Mouse (Mus musculus): ENCODE measurements around the gene Fis1. TPM values are rescaled to one million over a fixed set of nuclear protein-coding genes. Genes with fewer than 3 reads are reported as not detected.

Fis1 gene
- 391 and 425 TPM in 2 replicates for polyA plus RNA-seq (2014; fragmentation: Nextera tagmentation; extraction: Ambion mirVana)

DNA sequence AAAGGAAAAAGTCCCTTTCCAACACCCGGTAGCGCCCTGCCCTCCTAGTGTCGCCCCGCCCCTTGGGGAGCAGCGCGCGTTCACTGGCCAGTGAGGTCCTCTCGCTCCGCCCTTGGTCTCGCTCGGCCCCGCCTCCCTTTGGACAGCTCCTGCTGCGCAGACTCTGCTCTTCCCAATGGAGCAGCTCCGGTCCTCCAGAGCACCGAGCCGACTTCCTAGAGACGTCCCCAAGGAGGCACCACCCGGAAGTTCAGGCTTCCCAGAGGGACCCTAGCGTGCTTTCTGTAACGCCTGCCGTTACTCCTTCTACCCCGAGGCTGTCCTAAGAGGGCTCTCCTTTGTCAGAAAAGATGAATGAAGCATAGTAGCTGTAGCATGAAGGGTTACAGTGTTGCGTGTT is at the start of gene Fis1:
TSS of gene Fis1 (plus strand) at position 261 of the 400 bp plus-strand sequence.
- H3K9ac ChIP-seq: peak within 1 kb of the TSS; percentile 81
- peak within 1 kb of the TSS; percentile 73 for H3K4me2 ChIP-seq (replicated peaks)
- peak; percentile 93 for DNase-seq (ENCODE audit: low spot score)
- peaks cover 13% of the 10 kb centered on the region for H3K36me3 ChIP-seq (replicated peaks; ENCODE audit: control insufficient read depth, insufficient read depth)
- peaks cover 25% of the 10 kb centered on the region for H3K4me1 ChIP-seq (replicated peaks; ENCODE audit: control insufficient read depth, insufficient read depth, low read length)
- H3K4me3 ChIP-seq (replicated peaks; ENCODE audit: low read length): peak within 1 kb of the TSS; percentile 62
- H3K9me3 ChIP-seq (ENCODE audit: control insufficient read depth, low read length): no peaks in the 10 kb centered on the region
- WGBS: under 1% methylated on average over 23 of the region's 23 CpGs
- no peaks in the 10 kb centered on the region for H3K27me3 ChIP-seq (ENCODE audit: control insufficient read depth, insufficient read depth, low read length)
- peak; percentile 97 for ATAC-seq (ENCODE audit: low FRiP score)
- H3K27ac ChIP-seq: peak within 1 kb of the TSS; percentile 74

DNA sequence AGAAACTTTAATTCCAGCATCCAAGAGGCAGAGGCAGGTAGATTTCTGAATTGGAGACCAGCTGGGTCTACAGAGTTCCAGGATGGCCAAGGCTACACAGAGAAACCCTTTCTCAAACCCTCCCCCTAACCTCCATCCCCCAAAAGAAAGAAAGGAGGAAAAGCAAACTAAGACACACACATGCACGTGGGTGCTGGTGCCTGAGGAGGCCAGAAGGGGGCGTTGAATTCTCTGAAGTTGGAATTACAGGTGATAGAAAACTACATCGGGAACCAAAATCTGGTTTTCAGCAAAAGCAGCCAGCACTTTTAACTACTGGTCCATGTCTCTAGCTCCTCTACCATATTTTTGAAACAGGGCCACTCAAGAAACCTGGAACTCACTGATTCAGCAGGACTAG is 48.5 kb upstream of the Fis1 start:
- no peak for ATAC-seq (ENCODE audit: low FRiP score)
- H3K27me3 ChIP-seq (ENCODE audit: control insufficient read depth, insufficient read depth, low read length): no peaks in the 10 kb centered on the region
- H3K4me1 ChIP-seq (replicated peaks; ENCODE audit: control insufficient read depth, insufficient read depth, low read length): peaks cover 9% of the 10 kb centered on the region; the same call in 1 of the 2 replicates
- DNase-seq (ENCODE audit: low spot score): no peak
- H3K9ac ChIP-seq: no peak overlapping the region
- no peaks in the 10 kb centered on the region for H3K36me3 ChIP-seq (replicated peaks; ENCODE audit: control insufficient read depth, insufficient read depth)
- WGBS: 49% methylated on average over 3 of the region's 3 CpGs
- no peak overlapping the region for H3K27ac ChIP-seq
- no peak overlapping the region for H3K4me3 ChIP-seq (replicated peaks; ENCODE audit: low read length)
- no peak overlapping the region for H3K4me2 ChIP-seq (replicated peaks)
- H3K9me3 ChIP-seq (ENCODE audit: control insufficient read depth, low read length): no peaks in the 10 kb centered on the region

DNA sequence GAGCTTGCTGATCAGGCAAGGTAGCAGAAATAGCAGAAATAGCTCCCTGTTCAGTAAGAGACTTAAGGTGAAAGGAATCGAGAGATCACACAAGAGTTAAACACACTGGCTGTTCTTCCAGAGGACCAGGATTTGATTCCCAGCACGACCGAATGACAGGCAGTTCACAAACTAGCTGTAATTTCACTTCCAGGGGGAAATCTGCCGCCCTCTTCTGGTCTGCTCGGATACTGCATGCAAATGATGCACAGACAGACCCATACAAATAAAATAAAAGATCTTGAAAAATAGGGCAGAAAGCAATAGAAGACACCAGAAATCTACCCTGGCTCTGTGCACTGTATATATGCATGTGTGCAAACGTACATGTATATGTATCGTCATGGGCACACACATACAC is 47.4 kb upstream of the Fis1 start:
- WGBS: 54% methylated on average over 7 of the region's 7 CpGs
- no peak for DNase-seq (ENCODE audit: low spot score)

DNA sequence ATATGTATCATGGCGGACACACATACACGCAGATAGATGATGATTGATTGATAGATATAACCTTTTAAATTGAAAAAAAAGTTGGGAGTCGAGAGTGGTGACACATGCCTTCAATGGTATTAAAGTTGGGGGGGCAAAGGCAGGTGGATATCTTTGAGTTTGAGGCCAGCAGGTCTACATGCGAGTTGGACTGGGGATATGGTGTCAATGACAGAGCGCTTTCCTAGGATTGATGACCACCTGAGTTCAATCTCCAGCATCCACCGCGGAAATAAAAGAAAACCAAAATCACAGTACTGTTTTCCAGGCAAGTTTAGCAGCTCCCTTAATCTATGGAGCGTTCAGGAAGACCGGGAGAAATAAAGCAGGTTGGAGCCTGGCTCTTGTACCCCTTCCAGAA is 45.5 kb upstream of the Fis1 start:
- peak; percentile 41; the same call in 1 of the 2 replicates for ATAC-seq (ENCODE audit: low FRiP score)
- Histone ChIP-seq H3K4me1 (replicated peaks; ENCODE audit: control insufficient read depth, insufficient read depth, low read length) (peaks cover 9% of the 10 kb centered on the region; the same call in 1 of the 2 replicates), H3K4me2 (replicated peaks) (peak overlapping the region; percentile 52), H3K9me3 (ENCODE audit: control insufficient read depth, low read length) (no peaks in the 10 kb centered on the region), H3K36me3 (replicated peaks; ENCODE audit: control insufficient read depth, insufficient read depth) (peaks cover 21% of the 10 kb centered on the region), H3K27me3 (ENCODE audit: control insufficient read depth, insufficient read depth, low read length) (no peaks in the 10 kb centered on the region), H3K27ac (peak overlapping the region; percentile 51; the same call in 1 of the 2 replicates), H3K4me3 (replicated peaks; ENCODE audit: low read length) (peak overlapping the region; percentile 77), H3K9ac (peak overlapping the region; percentile 81)
- WGBS: 44% methylated on average over 9 of the region's 9 CpGs
- DNase-seq (ENCODE audit: low spot score): no peak

More for the DNA sequence above, 47.4 kb upstream of the Fis1 start:
- ATAC-seq (ENCODE audit: low FRiP score): no peak
- Histone ChIP-seq H3K4me1 (replicated peaks; ENCODE audit: control insufficient read depth, insufficient read depth, low read length) (peaks cover 9% of the 10 kb centered on the region; the same call in 1 of the 2 replicates), H3K36me3 (replicated peaks; ENCODE audit: control insufficient read depth, insufficient read depth) (peaks cover 2% of the 10 kb centered on the region; the same call in 1 of the 2 replicates), H3K27me3 (ENCODE audit: control insufficient read depth, insufficient read depth, low read length) (no peaks in the 10 kb centered on the region), H3K27ac (no peak overlapping the region), H3K9ac (no peak overlapping the region), H3K4me3 (replicated peaks; ENCODE audit: low read length) (no peak overlapping the region), H3K9me3 (ENCODE audit: control insufficient read depth, low read length) (no peaks in the 10 kb centered on the region), H3K4me2 (replicated peaks) (no peak overlapping the region)

DNA sequence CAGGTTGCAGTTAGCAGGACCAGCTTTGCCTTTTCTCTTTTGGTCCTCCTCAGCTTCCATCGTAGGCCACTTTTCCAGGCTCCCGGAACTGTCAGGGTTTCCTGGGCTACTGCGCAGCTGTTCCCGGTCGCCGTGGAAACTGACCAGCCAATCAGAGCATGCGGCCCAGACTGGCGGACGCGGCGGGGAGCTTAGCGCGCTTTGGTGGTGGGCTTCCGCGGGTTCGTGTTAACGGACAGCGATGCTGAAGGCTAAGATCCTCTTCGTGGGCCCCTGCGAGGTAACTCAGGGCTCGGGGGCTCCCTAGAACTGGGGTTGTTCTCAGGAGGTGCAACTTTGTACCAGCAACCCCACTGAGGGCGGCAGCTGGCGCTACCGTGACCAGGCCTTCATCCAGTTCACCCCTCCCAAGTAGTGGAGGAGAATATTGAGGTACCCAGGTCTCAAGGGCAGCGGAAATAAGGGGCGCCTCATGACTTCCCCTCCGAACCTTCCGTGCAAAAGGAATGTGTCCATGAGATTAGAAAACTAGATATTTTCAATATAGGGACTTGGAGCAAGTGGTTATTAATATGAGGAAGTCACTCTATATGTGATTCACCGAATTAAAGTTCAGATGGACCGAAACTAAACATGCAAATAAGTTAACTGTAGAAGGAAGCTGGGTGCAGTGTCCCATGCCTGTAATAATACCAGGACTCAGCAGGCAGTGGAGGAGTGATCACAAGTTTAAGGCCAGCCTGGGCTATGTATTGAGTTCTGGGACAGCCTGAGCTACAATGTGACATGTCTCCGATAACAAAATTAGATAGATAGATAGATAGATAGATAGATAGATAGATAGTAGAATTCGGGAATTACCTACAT is 44.9 kb upstream of the Fis1 start, which contains the start of gene Ift22:
TSS of gene Ift22 (plus strand) at position 160 of the 867 bp plus-strand sequence.
- Histone ChIP-seq H3K36me3 (replicated peaks; ENCODE audit: control insufficient read depth, insufficient read depth) (peaks cover 27% of the 10 kb centered on the region), H3K9ac (peak within 1 kb of the TSS; percentile 81), H3K4me2 (replicated peaks) (peak within 1 kb of the TSS; percentile 52), H3K27me3 (ENCODE audit: control insufficient read depth, insufficient read depth, low read length) (no peaks in the 10 kb centered on the region), H3K4me3 (replicated peaks; ENCODE audit: low read length) (peak within 1 kb of the TSS; percentile 77), H3K27ac (peak within 1 kb of the TSS; percentile 51; the same call in 1 of the 2 replicates), H3K4me1 (replicated peaks; ENCODE audit: control insufficient read depth, insufficient read depth, low read length) (peaks cover 9% of the 10 kb centered on the region; the same call in 1 of the 2 replicates), H3K9me3 (ENCODE audit: control insufficient read depth, low read length) (no peaks in the 10 kb centered on the region)
- WGBS: 9% methylated on average over 32 of the region's 32 CpGs
- DNase-seq (ENCODE audit: low spot score) (peak; percentile 95), ATAC-seq (ENCODE audit: low FRiP score) (peak; percentile 95)

DNA sequence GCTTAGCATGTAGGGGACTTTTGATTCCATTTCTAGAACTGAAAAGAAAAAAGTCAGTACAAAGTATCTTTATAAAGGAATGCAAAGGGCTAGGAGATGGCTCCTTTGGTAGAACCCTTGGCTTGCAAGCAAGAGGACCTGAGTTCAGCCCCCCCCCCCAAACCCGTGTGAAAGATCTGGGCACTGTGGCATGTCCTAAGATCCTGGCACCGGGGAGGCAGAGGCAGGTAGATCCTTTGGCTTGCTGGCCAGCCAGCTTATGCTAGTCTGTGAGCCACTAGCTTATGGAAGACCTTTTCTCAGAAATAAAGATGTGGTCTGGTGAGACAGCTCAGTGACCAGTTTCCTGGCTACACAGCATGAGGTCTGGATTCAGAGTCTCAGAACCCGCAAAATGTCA is 38.9 kb upstream of the Fis1 start:
- no peak for DNase-seq (ENCODE audit: low spot score)
- no peak overlapping the region for H3K4me2 ChIP-seq (replicated peaks)
- no peak overlapping the region for H3K9ac ChIP-seq
- WGBS: 81% methylated on average over 3 of the region's 3 CpGs
- no peaks in the 10 kb centered on the region for H3K27me3 ChIP-seq (ENCODE audit: control insufficient read depth, insufficient read depth, low read length)
- H3K36me3 ChIP-seq (replicated peaks; ENCODE audit: control insufficient read depth, insufficient read depth): peaks cover 37% of the 10 kb centered on the region
- peaks cover under 1% of the 10 kb centered on the region; the same call in 1 of the 2 replicates for H3K4me1 ChIP-seq (replicated peaks; ENCODE audit: control insufficient read depth, insufficient read depth, low read length)
- no peaks in the 10 kb centered on the region for H3K9me3 ChIP-seq (ENCODE audit: control insufficient read depth, low read length)
- H3K27ac ChIP-seq: no peak overlapping the region
- H3K4me3 ChIP-seq (replicated peaks; ENCODE audit: low read length): no peak overlapping the region
- ATAC-seq (ENCODE audit: low FRiP score): no peak

DNA sequence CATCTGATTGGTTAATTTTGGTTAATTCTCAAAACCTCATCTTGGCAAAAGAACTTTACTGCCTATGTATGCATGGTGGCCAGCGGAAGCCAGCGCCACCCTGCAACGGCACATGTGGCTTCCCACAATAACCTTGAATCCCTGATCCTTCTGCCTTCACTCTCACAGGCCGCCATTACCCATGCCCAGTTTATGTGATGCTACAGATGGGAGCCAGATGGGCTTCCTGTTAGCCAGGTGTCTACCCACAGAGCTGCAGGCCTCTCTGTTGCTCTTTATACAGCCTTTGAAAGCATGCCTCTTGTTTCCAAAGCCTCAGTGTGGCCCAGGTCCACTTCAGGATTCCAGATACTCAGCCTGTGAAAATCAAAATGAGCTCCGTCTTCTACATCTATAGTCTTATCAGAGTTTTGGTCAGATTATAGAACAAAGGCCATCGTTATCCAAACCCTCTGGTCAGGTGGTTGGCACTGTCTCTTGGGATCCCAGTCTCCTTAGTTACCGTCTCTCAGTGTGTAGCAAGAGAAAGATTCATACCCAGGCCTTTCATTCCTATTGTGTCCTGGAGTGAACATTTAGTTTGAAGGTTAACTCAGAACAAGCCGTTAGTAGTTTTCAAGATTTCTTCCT is 35.3 kb upstream of the Fis1 start:
- no peaks in the 10 kb centered on the region for H3K27me3 ChIP-seq (ENCODE audit: control insufficient read depth, insufficient read depth, low read length)
- H3K9ac ChIP-seq: no peak overlapping the region
- WGBS: 95% methylated on average over 8 of the region's 8 CpGs
- H3K36me3 ChIP-seq (replicated peaks; ENCODE audit: control insufficient read depth, insufficient read depth): peaks cover 15% of the 10 kb centered on the region
- DNase-seq (ENCODE audit: low spot score): no peak
- no peak overlapping the region for H3K27ac ChIP-seq
- H3K4me1 ChIP-seq (replicated peaks; ENCODE audit: control insufficient read depth, insufficient read depth, low read length): peaks cover 6% of the 10 kb centered on the region; the same call in 1 of the 2 replicates
- no peaks in the 10 kb centered on the region for H3K9me3 ChIP-seq (ENCODE audit: control insufficient read depth, low read length)
- no peak overlapping the region for H3K4me3 ChIP-seq (replicated peaks; ENCODE audit: low read length)
- H3K4me2 ChIP-seq (replicated peaks): no peak overlapping the region
- ATAC-seq (ENCODE audit: low FRiP score): no peak

DNA sequence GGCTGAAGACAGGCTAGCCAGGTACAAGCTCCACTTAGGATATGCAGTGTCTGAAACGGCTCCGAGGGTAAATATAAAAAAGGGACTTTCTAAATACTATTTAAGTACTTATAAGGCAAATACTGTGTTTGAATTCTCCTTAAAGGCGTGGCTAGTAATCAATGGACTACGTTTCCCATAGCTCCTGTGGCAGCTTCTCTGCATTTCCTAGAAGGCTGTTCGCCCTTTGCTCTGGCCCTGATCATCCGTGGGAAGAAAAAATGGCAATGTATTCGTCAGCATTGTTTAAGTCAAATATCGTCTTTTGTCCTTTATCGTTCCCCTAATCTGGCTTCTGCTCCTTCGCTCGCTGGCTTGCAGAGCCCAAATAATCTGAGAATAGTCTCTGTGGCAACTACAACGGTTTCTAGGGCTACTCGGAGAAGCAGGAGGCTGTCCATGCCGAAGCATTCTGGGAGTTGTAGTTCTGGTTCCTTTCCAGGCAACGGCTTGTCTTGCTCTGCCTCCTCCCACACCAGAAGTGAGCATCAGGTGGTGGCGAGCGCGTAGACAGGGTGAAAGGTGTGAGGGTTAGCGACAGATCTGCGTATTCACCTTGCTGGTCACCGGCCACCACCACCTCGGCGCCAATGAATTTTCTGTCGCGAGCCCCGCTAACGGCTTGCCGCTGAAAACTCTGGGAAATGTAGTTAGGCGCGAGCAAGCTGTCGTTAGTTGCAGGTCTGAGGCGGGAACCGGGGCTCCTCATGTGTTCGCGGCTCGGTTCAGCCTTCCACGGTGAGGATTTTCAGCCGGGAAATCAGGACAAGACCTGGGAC is 34.2 kb upstream of the Fis1 start:
- peaks cover 4% of the 10 kb centered on the region for H3K36me3 ChIP-seq (replicated peaks; ENCODE audit: control insufficient read depth, insufficient read depth)
- DNase-seq (ENCODE audit: low spot score) (peak; percentile 86), ATAC-seq (ENCODE audit: low FRiP score) (peak; percentile 92)

More for the DNA sequence above, 34.2 kb upstream of the Fis1 start:
- H3K4me1 ChIP-seq (replicated peaks; ENCODE audit: control insufficient read depth, insufficient read depth, low read length): peaks cover 6% of the 10 kb centered on the region; the same call in 1 of the 2 replicates
- no peaks in the 10 kb centered on the region for H3K9me3 ChIP-seq (ENCODE audit: control insufficient read depth, low read length)
- 3% methylated on average over 38 of the region's 38 CpGs for WGBS
- peak overlapping the region; percentile 54 for H3K9ac ChIP-seq
- H3K27me3 ChIP-seq (ENCODE audit: control insufficient read depth, insufficient read depth, low read length): no peaks in the 10 kb centered on the region
- peak overlapping the region; percentile 39 for H3K4me3 ChIP-seq (replicated peaks; ENCODE audit: low read length)
- peak overlapping the region; percentile 66 for H3K4me2 ChIP-seq (replicated peaks)
- H3K27ac ChIP-seq: peak overlapping the region; percentile 61

Measured in hindbrain, embryonic 14.5 days (tissue).